Mouse (Mus musculus) myocyte (in vitro differentiated cells): ENCODE results near the gene Gm14190. TPM values are rescaled to one million over a fixed set of nuclear protein-coding genes. Genes with fewer than 3 reads are reported as not detected.
"Not testable (repeated sequence)": the region's sequence is repeated elsewhere in the genome, so short reads cannot be mapped to it uniquely, and the experiment has no call there.

Experiments used
- H3K27me3 ChIP-seq: one replicate; pipeline ENCODE4 v1.6.1; 2011; ENCODE audit not compliant: control insufficient read depth, insufficient read depth, insufficient read length
- H3K36me3 ChIP-seq: one replicate; pipeline ENCODE4 v1.6.1; 2011; ENCODE audit not compliant: control insufficient read depth, insufficient read depth
- H3K4me2 ChIP-seq: one replicate; pipeline ENCODE4 v1.6.1; 2011; ENCODE audit warnings: low read depth, control low read depth
- H3K4me3 ChIP-seq: one replicate; pipeline ENCODE4 v1.5.1; 2011; ENCODE audit warnings: mild to moderate bottlenecking, control low read depth, moderate library complexity
- H3K79me2 ChIP-seq: one replicate; pipeline ENCODE4 v1.6.1; 2011; ENCODE audit not compliant: control insufficient read depth, insufficient read depth
- H3ac ChIP-seq: one replicate; pipeline ENCODE4 v1.6.1; 2011; ENCODE audit not compliant: control insufficient read depth, insufficient read length
- MYOD1 ChIP-seq, 3 experiments: IDR thresholded peaks; one replicate each; pipeline ENCODE4 v1.6.1; 2011; ENCODE audit warnings: control low read depth in 2 of 3, low read depth in 2 of 3, mild to moderate bottlenecking in 2 of 3, moderate library complexity in 1 of 3; ENCODE audit not compliant: insufficient read length in 2 of 3, control insufficient read depth in 1 of 3
- MYOG ChIP-seq, 3 experiments: IDR thresholded peaks; one replicate each; pipeline ENCODE4 v1.6.1; 2011; ENCODE audit warnings: control low read depth in 2 of 3, low read depth in 2 of 3, mild to moderate bottlenecking in 2 of 3; ENCODE audit not compliant: insufficient read length in 2 of 3, control insufficient read depth in 1 of 3, insufficient read depth in 1 of 3
- TCF12 ChIP-seq: IDR thresholded peaks from one replicate; pipeline ENCODE4 v1.6.1; 2011; ENCODE audit warnings: mild to moderate bottlenecking, control low read depth; ENCODE audit not compliant: poor library complexity, insufficient read depth, severe bottlenecking
- TCF3 ChIP-seq: IDR thresholded peaks from one replicate; pipeline ENCODE4 v1.6.1; 2011; ENCODE audit warnings: low read depth, control low read depth; ENCODE audit not compliant: insufficient read length
- polyA plus RNA-seq: library from polyadenylated mRNA; unstranded; fragments of >200 nt; fragmentation: generic; extraction: Trizol; gene quantifications from one replicate; pipeline ENCODE4 v1.2.1, GENCODE M21; 2012; ENCODE audit warnings: missing spikeins

Gm14190 gene
- polyA plus RNA-seq, 1 experiment = not detected

DNA sequence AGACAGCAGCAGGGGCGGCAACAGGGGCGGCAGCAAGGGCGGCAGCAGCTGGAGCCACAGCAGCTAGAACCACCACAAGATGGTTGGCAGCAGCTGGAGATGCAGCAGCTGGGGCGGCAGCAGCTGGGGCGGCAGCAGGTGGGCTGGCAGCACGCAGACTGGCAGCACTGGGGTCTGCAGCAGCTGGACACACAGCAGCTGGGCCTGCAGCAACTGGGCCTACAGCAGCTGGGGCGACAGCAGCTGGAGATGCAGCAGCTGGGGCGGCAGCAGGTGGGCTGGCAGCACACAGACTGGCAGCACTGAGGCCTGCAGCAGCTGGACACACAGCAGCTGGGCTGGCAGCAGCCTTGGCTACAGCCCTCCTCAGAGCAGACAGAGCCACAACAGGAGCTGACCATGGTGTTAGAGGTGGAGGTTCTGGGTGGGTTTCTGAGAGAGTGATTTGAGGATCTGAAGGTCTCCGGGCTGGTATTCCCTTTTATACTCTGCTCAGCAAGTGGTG lies 46.9 kb downstream of the Gm14190 start, which contains the start of gene Krtap4-7:
Krtap4-7 (minus strand) TSS at position 455 of the 505 bp plus-strand sequence.
- TF ChIP-seq MYOG (IDR thresholded peaks at IDR 0.05; ENCODE audit: control insufficient read depth in 1 of 3, insufficient read depth in 1 of 3, insufficient read length in 2 of 3, low read depth in 2 of 3) (peak in 2 of 3 experiments; percentile 11 to 41), MYOD1 (IDR thresholded peaks at IDR 0.05; ENCODE audit: control insufficient read depth in 1 of 3, insufficient read length in 2 of 3, low read depth in 2 of 3) (peak in 2 of 3 experiments; percentile 65 to 66), TCF12 (peak; percentile 4), TCF3 (peak; percentile 31)
- not testable (repeated sequence) for H3K4me2 ChIP-seq, H3ac ChIP-seq, H3K4me3 ChIP-seq, H3K79me2 ChIP-seq, H3K27me3 ChIP-seq, H3K36me3 ChIP-seq

DNA sequence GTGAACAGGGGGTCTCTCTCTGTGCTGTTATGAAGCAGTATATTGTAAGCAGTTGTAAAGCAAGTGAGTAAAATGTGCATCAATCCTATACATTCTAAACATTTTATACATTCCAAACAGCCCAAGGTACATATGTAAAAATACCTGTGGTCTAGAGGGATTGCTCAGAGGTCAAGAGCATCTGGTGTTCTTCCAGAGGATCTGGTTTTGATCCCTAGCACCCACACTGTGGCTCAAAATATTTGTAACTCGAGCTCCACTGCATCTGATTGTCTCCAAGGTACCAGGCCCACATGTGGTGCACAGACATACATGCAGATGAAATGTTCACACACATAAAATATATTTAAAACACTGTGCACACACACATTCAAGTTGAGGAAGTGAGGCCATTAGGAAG lies 49.6 kb downstream of the Gm14190 start:
- H3K36me3 ChIP-seq = no peaks in the 10 kb centered on the region
- TF ChIP-seq TCF3 = no peak
- no peaks in the 10 kb centered on the region for H3K27me3 ChIP-seq
- no peaks in the 10 kb centered on the region for H3K79me2 ChIP-seq
- no peak overlapping the region for H3ac ChIP-seq
- no peak overlapping the region for H3K4me2 ChIP-seq
- H3K4me3 ChIP-seq = no peak overlapping the region

Other genes starting within 250 kb of the Gm14190 start
- 0.02 TPM for gene Krt23, start 197.6 kb downstream of the Gm14190 start, polyA plus RNA-seq
- gene Krt39, start 169.4 kb downstream of the Gm14190 start, polyA plus RNA-seq = not detected
- gene Krt40, start 147.6 kb downstream of the Gm14190 start, polyA plus RNA-seq = not detected
- not detected for gene Krtap3-3, start 139.9 kb downstream of the Gm14190 start, polyA plus RNA-seq
- gene Krtap3-2, start 133.9 kb downstream of the Gm14190 start, polyA plus RNA-seq = not detected
- gene Gm11939, start 131.3 kb downstream of the Gm14190 start, polyA plus RNA-seq = not detected
- gene Krtap3-1, start 124.1 kb downstream of the Gm14190 start, polyA plus RNA-seq = not detected
- gene Krtap1-5, start 109.7 kb downstream of the Gm14190 start, polyA plus RNA-seq = not detected
- gene Krtap1-4, start 107.1 kb downstream of the Gm14190 start, polyA plus RNA-seq = not detected
- gene Krtap1-3, start 99.4 kb downstream of the Gm14190 start, polyA plus RNA-seq = not detected
- gene Krtap9-3, start 92.6 kb downstream of the Gm14190 start, polyA plus RNA-seq = not detected
- gene Gm11938, start 87.4 kb downstream of the Gm14190 start, polyA plus RNA-seq = not detected
- not detected for gene Gm11937, start 80.6 kb downstream of the Gm14190 start, polyA plus RNA-seq
- gene Krtap2-4, start 75.9 kb downstream of the Gm14190 start, polyA plus RNA-seq = not detected
- gene Gm11562, start 70.3 kb downstream of the Gm14190 start, polyA plus RNA-seq = not detected
- gene Krtap4-1, start 62.5 kb downstream of the Gm14190 start, polyA plus RNA-seq = not detected
- gene Krtap4-2, start 55.7 kb downstream of the Gm14190 start, polyA plus RNA-seq = not detected
- gene Krtap4-7, start 46.7 kb downstream of the Gm14190 start, polyA plus RNA-seq = not detected
- gene Gm11555, start 40.5 kb downstream of the Gm14190 start, polyA plus RNA-seq = not detected
- not detected for gene Gm11563, start 31.8 kb downstream of the Gm14190 start, polyA plus RNA-seq
- not detected for gene Krtap4-6, start 24.8 kb downstream of the Gm14190 start, polyA plus RNA-seq
- not detected for gene Gm14180, start 43.5 kb upstream of the Gm14190 start, polyA plus RNA-seq
- gene Gm11595, start 82.2 kb upstream of the Gm14190 start, polyA plus RNA-seq = not detected
- gene Krtap4-8, start 90.0 kb upstream of the Gm14190 start, polyA plus RNA-seq = not detected
- not detected for gene Krtap4-9, start 94.5 kb upstream of the Gm14190 start, polyA plus RNA-seq
- not detected for gene Gm11596, start 102.7 kb upstream of the Gm14190 start, polyA plus RNA-seq
- gene Gm11569, start 108.2 kb upstream of the Gm14190 start, polyA plus RNA-seq = not detected
- gene Gm11554, start 113.7 kb upstream of the Gm14190 start, polyA plus RNA-seq = not detected
- not detected for gene Krtap4-13, start 119.2 kb upstream of the Gm14190 start, polyA plus RNA-seq
- gene Gm11564, start 124.9 kb upstream of the Gm14190 start, polyA plus RNA-seq = not detected
- gene 2300003K06Rik, start 147.3 kb upstream of the Gm14190 start, polyA plus RNA-seq = not detected
- gene Krtap4-16, start 160.9 kb upstream of the Gm14190 start, polyA plus RNA-seq = not detected
- gene Gm11568, start 167.2 kb upstream of the Gm14190 start, polyA plus RNA-seq = not detected
- not detected for gene Gm11559, start 173.7 kb upstream of the Gm14190 start, polyA plus RNA-seq
- not detected for gene Krtap9-1, start 182.6 kb upstream of the Gm14190 start, polyA plus RNA-seq
- not detected for gene Gm11567, start 188.4 kb upstream of the Gm14190 start, polyA plus RNA-seq
- not detected for gene Krtap31-1, start 217.2 kb upstream of the Gm14190 start, polyA plus RNA-seq
- gene Gm11565, start 224.0 kb upstream of the Gm14190 start, polyA plus RNA-seq = not detected
- gene Krtap31-2, start 245.6 kb upstream of the Gm14190 start, polyA plus RNA-seq = not detected